Mouse (Mus musculus): ENCODE measurements at regions not wholly inside any gene's neighbourhood (a gene's known extent, or its start where the extent isn't known, plus 50 kb on each side); places are given as distances from the start of the nearest gene placed in this dataset.
"Not testable (repeated sequence)": the region's sequence is repeated elsewhere in the genome, so short reads cannot be mapped to it uniquely, and the experiment has no call there.

GRCm38 (mm10) chr2:16811401-16812281, 455.5 kb downstream of the Plxdc2 start:
- in situ Hi-C loops (cut with MboI, MseI): not testable (repeated sequence)

- in situ Hi-C loops (cut with MboI, MseI): no loop called here
Measured at GRCm38 (mm10) chr2:16820442-16820841, 464.3 kb downstream of the Plxdc2 start.

GRCm38 (mm10) chr2:16824681-16825230, 468.7 kb downstream of the Plxdc2 start:
- in situ Hi-C loops (cut with MboI, MseI): no loop called here

DNA sequence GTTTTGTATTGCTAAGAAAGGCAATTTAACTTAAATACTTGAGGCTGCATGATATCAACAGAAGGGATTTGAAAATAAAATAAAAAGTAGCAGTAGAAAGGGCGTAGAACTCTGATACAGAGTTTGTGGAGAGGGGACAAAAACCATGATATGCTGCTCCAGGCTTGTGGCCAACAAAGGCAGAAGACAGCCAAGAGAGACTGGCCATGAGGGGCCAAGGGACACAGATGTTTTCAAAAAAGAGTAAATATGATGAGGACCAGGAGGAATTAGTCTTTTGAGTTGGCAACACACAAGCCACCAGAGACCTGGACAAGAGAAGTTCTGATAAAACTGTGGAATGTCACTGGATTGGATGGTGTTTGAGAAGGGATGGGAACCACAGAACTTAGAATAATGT, 471.2 kb downstream of the Plxdc2 start:
- in situ Hi-C loops (cut with MboI, MseI): no loop called here

DNA sequence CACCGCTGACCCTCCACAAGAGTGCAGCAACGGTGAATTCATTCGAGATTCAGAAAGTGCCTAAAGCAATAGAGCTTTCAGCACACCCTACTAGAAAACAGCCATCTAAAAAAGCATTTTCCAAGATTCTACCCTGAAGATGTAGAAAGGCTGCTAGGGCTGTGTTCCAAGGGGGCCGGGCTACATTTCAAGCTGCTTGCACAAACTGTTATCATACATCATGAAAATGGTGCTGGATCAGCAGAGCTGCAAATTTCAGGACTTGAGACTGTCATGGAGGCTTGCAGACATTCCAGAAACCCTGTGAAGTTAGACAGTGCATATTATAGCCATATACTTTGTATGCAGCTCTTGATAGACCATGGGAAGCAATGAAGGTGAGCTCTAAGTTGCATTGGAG, 479.9 kb downstream of the Plxdc2 start:
- in situ Hi-C loops (cut with MboI, MseI): no loop called here

- in situ Hi-C loops (cut with MboI, MseI): no loop called here
Measured at GRCm38 (mm10) chr2:16838718-16839117, 482.6 kb downstream of the Plxdc2 start.

DNA sequence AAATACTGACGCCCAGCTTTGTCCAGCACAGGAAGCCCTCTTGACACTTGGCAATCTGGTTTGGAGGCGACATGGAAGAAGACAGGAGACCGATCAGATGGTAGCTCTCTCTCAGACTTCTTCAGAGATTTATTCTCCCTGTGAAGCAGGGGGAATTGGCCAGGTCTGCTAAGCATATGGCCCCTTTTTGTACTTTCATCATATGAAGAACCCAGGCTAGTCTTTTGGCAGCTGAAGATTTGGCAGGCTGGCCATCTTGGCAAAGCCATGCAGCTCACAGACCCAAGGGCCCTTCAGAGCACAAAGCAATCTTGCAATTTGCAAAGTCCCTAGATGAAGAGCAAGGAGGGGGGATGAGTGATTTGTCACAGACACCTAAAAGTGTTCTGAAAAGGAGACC, 493.8 kb downstream of the Plxdc2 start:
- in situ Hi-C loops (cut with MboI, MseI): no loop called here

GRCm38 (mm10) chr2:16860056-16860455, 504.0 kb downstream of the Plxdc2 start:
- in situ Hi-C loops (cut with MboI, MseI): no loop called here

DNA sequence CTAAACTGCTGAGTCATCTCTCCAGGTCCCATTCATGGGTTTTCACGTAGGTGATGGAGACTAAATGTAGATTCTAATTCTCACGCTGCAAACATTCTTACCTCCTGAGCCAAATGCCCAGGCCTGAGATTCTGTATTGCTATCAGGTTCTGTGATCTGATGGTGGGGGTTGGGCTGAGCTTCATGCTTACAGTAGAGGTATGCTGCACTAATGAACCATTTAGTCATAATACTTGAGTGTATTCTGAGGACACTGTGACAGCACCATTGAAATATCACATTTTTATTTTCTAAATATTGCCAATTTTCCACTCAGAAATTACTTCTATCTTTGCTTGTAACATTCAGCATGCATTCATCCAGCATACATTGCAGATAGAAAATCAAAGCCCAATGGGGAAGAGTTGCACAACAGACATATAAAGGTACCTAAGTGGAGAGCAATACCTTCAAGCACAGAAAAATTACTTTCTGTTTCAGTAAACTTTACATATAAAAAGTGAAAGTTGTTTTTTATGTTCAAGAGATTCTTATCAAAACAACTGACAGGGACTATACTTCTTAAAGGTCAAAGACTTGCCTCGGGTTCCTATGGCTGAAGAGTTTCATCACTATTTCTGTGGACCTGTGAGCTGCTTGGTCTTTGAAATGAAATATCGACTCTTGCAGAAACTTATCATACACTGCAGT, 510.2 kb downstream of the Plxdc2 start:
- in situ Hi-C loops (cut with MboI, MseI): no loop called here

DNA sequence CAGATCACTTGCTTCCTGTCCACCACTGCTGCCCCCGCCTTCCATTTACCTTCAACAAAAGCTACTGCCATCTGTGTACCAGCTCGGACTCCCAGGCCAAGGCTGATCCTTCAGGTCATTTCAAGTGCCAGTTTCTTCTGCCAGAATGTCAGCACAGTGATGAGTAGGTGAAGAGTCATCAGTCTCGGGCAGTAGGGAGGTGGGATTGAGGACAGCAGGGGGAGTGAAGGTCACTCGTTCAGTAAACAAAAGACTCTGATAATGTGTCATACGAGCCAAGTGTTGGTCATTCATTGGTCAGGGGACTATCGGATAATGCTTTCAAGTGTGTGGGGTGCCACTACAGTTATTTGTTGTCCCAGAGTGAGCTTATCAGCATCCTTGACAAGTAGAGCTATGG, 536.3 kb downstream of the Plxdc2 start:
- in situ Hi-C loops (cut with MboI, MseI): not testable (repeated sequence)

DNA sequence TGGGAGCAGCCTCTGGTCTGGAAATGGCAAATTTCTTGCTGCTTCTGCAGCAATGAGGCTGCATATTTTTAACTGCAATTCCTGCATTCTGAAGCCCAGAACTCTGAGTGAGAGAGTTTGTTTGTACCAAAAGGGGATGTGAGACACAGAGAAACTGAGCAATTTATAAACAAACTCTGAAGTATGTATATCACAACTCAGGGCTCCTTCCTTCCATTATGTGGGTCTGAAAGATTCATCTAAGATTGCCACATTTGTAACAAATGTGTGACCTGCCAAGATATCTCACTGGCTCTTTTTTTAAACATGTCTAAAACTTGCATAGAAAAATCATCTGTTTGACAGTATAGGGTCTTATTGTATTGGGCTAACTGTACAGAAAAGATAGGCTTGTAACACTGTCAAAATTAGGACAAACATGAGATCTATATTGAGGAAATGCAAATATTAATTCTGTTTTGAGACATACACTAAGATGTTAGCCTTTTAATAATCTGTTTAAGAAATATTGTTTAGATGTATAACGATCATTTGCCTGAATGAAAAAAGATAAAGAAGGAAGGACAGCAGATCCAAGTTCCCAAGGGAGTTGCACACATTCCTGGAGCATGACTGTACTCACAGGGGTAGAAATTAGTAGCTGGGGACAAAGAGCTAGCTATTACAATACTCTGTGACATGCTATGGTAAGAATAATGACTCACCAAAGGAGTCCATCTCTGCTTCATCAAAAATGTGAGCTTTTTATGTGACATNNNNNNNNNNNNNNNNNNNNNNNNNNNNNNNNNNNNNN, 553.3 kb downstream of the Plxdc2 start:
- in situ Hi-C loops (cut with MboI, MseI): loop anchor here (5.0 kb wide), 1 partner anchor 37 kb away; no protein-coding TSS in a partner anchor

- in situ Hi-C loops (cut with MboI, MseI): no loop called here
Measured at GRCm38 (mm10) chr2:16914633-16915032, 558.5 kb downstream of the Plxdc2 start.

DNA sequence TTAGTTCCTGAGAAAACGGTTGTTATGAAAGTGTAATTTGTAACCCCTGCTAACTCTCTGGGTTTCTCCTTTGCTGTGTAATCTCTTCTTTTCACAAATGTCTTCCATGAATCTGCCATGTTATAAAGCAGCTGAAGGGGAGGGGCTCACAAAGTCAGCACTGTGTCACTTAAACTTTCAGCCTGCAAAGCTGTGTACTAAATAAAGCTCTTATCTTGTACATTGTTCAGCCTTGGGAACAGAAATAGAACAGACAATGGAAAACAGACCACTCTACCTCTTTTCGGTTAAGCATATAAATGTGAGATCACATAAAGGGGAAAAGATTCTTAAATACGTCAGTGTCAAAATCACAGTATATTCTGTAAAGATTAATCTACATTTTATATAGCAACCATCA, 573.9 kb downstream of the Plxdc2 start:
- in situ Hi-C loops (cut with MboI, MseI): no loop called here

- in situ Hi-C loops (cut with MboI, MseI): no loop called here
Measured at GRCm38 (mm10) chr2:16959432-16959831, 603.3 kb downstream of the Plxdc2 start.

DNA sequence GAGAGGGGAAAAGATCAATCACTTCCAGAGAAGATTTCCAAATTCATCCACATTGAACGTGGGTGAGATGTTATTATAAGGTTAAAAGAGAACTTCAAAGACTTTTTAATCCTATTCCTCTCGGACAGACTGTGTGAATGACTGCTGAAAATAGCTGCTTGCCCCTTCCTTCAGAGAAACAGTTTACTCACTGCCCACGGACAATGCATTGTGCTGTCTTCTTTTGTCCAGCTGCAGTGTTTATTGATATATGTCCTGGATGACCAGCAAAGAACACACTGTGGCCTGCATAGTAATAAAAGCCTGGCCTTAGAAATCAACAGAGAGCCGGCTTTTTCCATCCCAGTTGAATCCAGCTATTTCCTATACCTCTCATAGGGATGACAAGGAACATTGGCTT, 621.3 kb downstream of the Plxdc2 start:
- in situ Hi-C loops (cut with MboI, MseI): no loop called here

DNA sequence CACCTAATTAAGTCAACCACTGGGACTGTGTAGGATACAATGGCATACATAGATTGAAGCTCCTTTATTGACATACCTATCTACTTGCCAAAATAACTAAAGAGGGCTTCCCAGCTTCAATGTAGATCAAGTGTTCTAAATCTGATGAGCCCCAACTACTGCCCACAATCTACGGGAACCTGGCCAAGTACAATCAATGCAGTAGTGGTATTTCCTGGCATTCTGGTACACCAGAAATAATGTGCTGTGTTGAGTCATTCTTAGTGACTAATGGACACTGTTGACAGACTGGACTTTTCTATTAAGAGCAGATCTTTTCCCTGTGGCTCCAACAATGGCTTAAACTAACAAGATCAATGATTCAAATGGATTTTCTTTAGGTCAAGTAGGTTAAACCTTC, 626.7 kb downstream of the Plxdc2 start:
- in situ Hi-C loops (cut with MboI, MseI): no loop called here

DNA sequence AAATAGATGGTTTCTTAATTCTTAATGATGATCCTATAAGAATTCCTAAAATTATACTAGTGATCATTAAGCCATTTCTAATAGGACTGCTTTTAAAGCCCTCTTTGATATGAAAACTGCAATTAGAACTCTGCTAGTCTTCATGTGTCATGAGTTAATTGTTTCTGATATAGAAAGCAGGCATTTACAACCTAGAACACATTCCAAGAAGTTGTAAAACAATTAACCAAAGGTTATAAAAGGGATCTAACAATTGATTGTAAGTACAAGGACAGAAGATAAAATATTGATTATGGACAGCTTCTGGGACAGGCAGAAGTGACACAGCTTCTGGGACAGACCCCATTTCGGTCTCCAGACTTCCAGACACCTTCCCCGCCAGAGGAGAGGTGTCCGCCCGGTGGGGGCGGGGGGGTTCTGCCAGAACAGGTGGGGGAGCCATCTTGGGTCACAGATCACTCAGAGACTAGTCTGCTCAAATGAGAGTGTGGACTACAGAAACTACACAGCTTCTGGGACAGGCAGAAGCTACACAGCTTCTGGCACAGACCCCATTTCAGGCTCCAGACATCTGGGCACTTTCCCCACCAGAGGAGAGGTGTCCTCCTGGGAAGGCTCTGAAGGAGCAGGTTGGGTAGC, 627.6 kb downstream of the Plxdc2 start:
- in situ Hi-C loops (cut with MboI, MseI): no loop called here

Data from T-helper 2 cell (primary cell).